Mouse (Mus musculus) ES-Bruce4 (cell line): ENCODE data around the gene Adprhl1.

ENCODE experiments used
- CTCF ChIP-seq: IDR thresholded peaks from one replicate; pipeline ENCODE4 v1.8.1; 2011; ENCODE audit warnings: low read depth, low read length
- EP300 ChIP-seq: IDR thresholded peaks from 2 replicates; pipeline ENCODE4 v1.6.1; 2011; ENCODE audit warnings: low read depth, low read length; ENCODE audit not compliant: insufficient read depth
- POLR2A ChIP-seq: IDR thresholded peaks from one replicate; pipeline ENCODE4 v1.8.1; 2011; ENCODE audit warnings: low read length; ENCODE audit not compliant: insufficient read depth

- TF ChIP-seq POLR2A, result no peak
- TF ChIP-seq CTCF, result no peak
- no peak for TF ChIP-seq EP300
Measured at GRCm38 (mm10) chr8:13180408-13180807, 73.6 kb downstream of the Adprhl1 start.
